Mouse (Mus musculus): ENCODE data around the gene 5730522E02Rik. TPM values are rescaled to one million over a fixed set of nuclear protein-coding genes. Genes with fewer than 3 reads are reported as not detected.
A peak's percentile ranks its signal among the peaks of the same experiment; 100 is the strongest.

5730522E02Rik gene
- polyA plus RNA-seq, 1 experiment: 0.29 TPM

DNA sequence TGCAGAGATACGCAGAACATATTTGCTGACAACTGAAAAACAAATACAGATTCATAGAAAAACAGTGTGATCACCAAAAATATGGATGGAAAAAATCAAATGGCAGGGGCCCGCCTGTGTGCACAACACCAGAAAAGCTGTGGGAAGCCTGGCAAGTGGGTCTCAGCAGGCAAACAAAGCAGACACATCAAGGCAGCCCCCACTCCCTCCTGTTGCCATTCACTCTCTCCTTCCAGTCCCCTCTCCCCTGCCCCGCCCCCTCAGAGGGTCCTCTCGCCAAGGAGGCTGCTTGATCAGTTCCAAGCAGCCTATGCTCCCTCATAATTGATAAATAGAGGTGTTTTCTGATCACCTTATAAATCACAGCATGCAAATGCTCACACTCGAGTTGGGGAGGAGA is 357.5 kb downstream of the 5730522E02Rik start:
- DNase-seq (ENCODE audit: low read depth in 1 of 2, low spot score in 2 of 2): no peak
- Histone ChIP-seq H3K27ac (ENCODE audit: insufficient read depth, low read length) (no peak overlapping the region), H3K4me1 (ENCODE audit: control insufficient read depth, insufficient read depth, insufficient read length) (peaks cover 4% of the 10 kb centered on the region; the same call in 1 of the 2 replicates), H3K36me3 (ENCODE audit: control insufficient read depth, insufficient read depth, low read length) (no peaks in the 10 kb centered on the region), H3K4me3 (ENCODE audit: extremely low read depth, insufficient read depth, insufficient read length) (no peak overlapping the region), H3K27me3 (ENCODE audit: control insufficient read depth, insufficient read depth, low read length) (no peaks in the 10 kb centered on the region)
- 64% methylated on average over 5 of the region's 5 CpGs for WGBS
- no peak for TF ChIP-seq POLR2A (IDR thresholded peaks at IDR 0.05; ENCODE audit: low read depth, low read length)
- no peak for TF ChIP-seq CTCF (IDR thresholded peaks at IDR 0.05; ENCODE audit: extremely low read depth, insufficient read depth, insufficient read length, insufficient replicate concordance)

GRCm38 (mm10) chr11:25848824-25849644 is 361.5 kb downstream of the 5730522E02Rik start:
- Histone ChIP-seq H3K4me3 (ENCODE audit: extremely low read depth, insufficient read depth, insufficient read length) (no peak overlapping the region), H3K27ac (ENCODE audit: insufficient read depth, low read length) (no peak overlapping the region), H3K36me3 (ENCODE audit: control insufficient read depth, insufficient read depth, low read length) (no peaks in the 10 kb centered on the region), H3K4me1 (ENCODE audit: control insufficient read depth, insufficient read depth, insufficient read length) (peaks cover 4% of the 10 kb centered on the region; the same call in 1 of the 2 replicates), H3K27me3 (ENCODE audit: control insufficient read depth, insufficient read depth, low read length) (no peaks in the 10 kb centered on the region)
- peak; percentile 21 to 30 for DNase-seq (ENCODE audit: low read depth in 1 of 2, low spot score in 2 of 2)
- TF ChIP-seq POLR2A (IDR thresholded peaks at IDR 0.05; ENCODE audit: low read depth, low read length): no peak
- no peak for TF ChIP-seq CTCF (IDR thresholded peaks at IDR 0.05; ENCODE audit: extremely low read depth, insufficient read depth, insufficient read length, insufficient replicate concordance)
- WGBS: 46% methylated on average over 14 of the region's 14 CpGs

DNA sequence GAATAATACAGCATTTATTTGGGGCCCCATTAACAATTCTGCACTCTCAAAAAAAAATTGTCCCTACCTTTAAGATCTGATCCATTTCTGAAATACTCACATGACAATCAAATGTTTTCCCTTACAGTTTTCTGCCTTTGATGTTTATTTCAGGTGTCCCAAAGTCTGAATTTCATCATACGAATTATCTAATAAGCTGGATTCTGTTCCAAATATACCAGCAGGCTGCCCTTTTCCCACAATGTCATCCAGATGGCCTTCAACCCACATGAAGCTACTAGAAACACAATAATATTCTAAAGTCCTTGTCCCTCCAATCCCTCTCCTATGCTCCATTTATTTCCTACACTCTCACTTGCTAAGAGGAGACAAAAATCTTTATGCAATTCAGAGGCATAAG is 372.1 kb downstream of the 5730522E02Rik start:
- Histone ChIP-seq H3K36me3 (ENCODE audit: control insufficient read depth, insufficient read depth, low read length) (no peaks in the 10 kb centered on the region), H3K27ac (ENCODE audit: insufficient read depth, low read length) (no peak overlapping the region), H3K27me3 (ENCODE audit: control insufficient read depth, insufficient read depth, low read length) (no peaks in the 10 kb centered on the region), H3K4me1 (ENCODE audit: control insufficient read depth, insufficient read depth, insufficient read length) (no peaks in the 10 kb centered on the region), H3K4me3 (ENCODE audit: extremely low read depth, insufficient read depth, insufficient read length) (no peak overlapping the region)
- TF ChIP-seq CTCF (IDR thresholded peaks at IDR 0.05; ENCODE audit: extremely low read depth, insufficient read depth, insufficient read length, insufficient replicate concordance) (no peak), POLR2A (IDR thresholded peaks at IDR 0.05; ENCODE audit: low read depth, low read length) (no peak)
- DNase-seq (ENCODE audit: low read depth in 1 of 2, low spot score in 2 of 2): no peak
- WGBS: 90% methylated on average over 1 of the region's 1 CpGs

DNA sequence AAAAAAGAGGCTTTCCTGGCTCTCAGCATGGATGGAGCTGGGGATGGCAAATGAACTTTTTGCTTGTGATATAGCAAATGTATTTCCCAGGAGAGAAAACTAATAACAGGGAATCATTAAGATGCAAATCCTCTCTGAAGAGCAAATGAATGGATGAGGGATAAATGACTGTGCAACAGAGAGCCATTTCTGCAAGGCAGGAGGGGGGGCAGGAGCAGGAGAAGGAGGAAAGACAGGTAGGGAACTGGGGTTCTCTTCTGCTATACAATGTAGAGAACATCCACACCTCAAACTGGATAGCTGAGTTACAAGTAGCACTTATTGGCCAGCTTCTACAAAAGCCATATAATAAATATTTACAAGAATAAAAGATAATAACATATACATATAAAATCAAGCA is 390.8 kb downstream of the 5730522E02Rik start:
- Histone ChIP-seq H3K36me3 (ENCODE audit: control insufficient read depth, insufficient read depth, low read length) (no peaks in the 10 kb centered on the region), H3K27me3 (ENCODE audit: control insufficient read depth, insufficient read depth, low read length) (no peaks in the 10 kb centered on the region), H3K4me3 (ENCODE audit: extremely low read depth, insufficient read depth, insufficient read length) (no peak overlapping the region), H3K27ac (ENCODE audit: insufficient read depth, low read length) (no peak overlapping the region), H3K4me1 (ENCODE audit: control insufficient read depth, insufficient read depth, insufficient read length) (no peaks in the 10 kb centered on the region)
- TF ChIP-seq CTCF (IDR thresholded peaks at IDR 0.05; ENCODE audit: extremely low read depth, insufficient read depth, insufficient read length, insufficient replicate concordance): no peak
- no peak for TF ChIP-seq POLR2A (IDR thresholded peaks at IDR 0.05; ENCODE audit: low read depth, low read length)
- no peak for DNase-seq (ENCODE audit: low read depth in 1 of 2, low spot score in 2 of 2)

- TF ChIP-seq CTCF (IDR thresholded peaks at IDR 0.05; ENCODE audit: extremely low read depth, insufficient read depth, insufficient read length, insufficient replicate concordance): no peak
- Histone ChIP-seq H3K4me1 (ENCODE audit: control insufficient read depth, insufficient read depth, insufficient read length) (no peaks in the 10 kb centered on the region), H3K36me3 (ENCODE audit: control insufficient read depth, insufficient read depth, low read length) (no peaks in the 10 kb centered on the region), H3K27me3 (ENCODE audit: control insufficient read depth, insufficient read depth, low read length) (no peaks in the 10 kb centered on the region), H3K27ac (ENCODE audit: insufficient read depth, low read length) (no peak overlapping the region), H3K4me3 (ENCODE audit: extremely low read depth, insufficient read depth, insufficient read length) (no peak overlapping the region)
- DNase-seq (ENCODE audit: low read depth in 1 of 2, low spot score in 2 of 2): no peak
- WGBS: 89% methylated on average over 2 of the region's 2 CpGs
These were observed 397.1 kb downstream of the 5730522E02Rik start for GRCm38 (mm10) chr11:25813446-25813845.

DNA sequence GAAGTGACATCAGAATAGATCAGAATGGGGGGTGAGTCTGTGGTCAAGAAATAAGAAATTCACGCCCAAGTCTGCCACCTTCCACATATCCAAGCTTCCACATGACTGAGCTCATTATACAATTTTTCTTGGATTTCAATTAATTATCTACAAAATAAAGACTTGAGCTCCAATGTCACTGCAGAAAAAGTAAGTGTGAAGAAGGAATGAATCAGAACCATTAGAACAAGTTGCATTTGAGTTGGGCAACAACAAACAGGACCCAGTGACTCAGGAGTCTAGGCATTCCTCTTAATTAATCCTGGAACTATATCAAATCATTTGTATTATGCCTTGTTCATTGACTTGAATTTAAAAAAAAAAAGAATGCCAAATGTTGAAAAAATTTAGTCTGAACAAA is 422.9 kb downstream of the 5730522E02Rik start:
- no peaks in the 10 kb centered on the region for H3K27me3 ChIP-seq (ENCODE audit: control insufficient read depth, insufficient read depth, low read length)
- no peak for TF ChIP-seq POLR2A (IDR thresholded peaks at IDR 0.05; ENCODE audit: low read depth, low read length)
- no peak for TF ChIP-seq CTCF (IDR thresholded peaks at IDR 0.05; ENCODE audit: extremely low read depth, insufficient read depth, insufficient read length, insufficient replicate concordance)
- H3K36me3 ChIP-seq (ENCODE audit: control insufficient read depth, insufficient read depth, low read length): no peaks in the 10 kb centered on the region
- 85% methylated on average over 1 of the region's 1 CpGs for WGBS
- H3K4me3 ChIP-seq (ENCODE audit: extremely low read depth, insufficient read depth, insufficient read length): no peak overlapping the region
- no peak overlapping the region for H3K27ac ChIP-seq (ENCODE audit: insufficient read depth, low read length)
- H3K4me1 ChIP-seq (ENCODE audit: control insufficient read depth, insufficient read depth, insufficient read length): no peaks in the 10 kb centered on the region
- no peak for DNase-seq (ENCODE audit: low read depth in 1 of 2, low spot score in 2 of 2)

DNA sequence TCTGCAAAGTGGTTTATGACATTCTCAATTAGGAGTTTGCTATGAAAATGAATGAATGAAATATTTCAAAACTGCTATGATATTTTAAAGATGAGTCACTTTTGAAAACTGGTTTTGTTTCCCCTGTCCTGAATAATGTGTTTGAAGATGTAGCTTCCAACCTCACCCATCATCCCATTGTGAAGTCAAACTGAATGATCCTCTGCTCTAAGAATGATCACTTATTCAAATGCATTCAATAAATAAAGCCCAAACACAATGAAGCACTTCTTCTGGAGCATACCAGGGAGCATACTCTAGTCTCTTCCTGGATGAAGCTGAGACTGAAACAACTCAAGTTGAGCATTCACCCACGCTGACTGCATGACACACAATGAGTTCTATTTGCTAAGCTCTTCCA is 438.3 kb downstream of the 5730522E02Rik start:
- Histone ChIP-seq H3K27ac (ENCODE audit: insufficient read depth, low read length) (no peak overlapping the region), H3K4me1 (ENCODE audit: control insufficient read depth, insufficient read depth, insufficient read length) (no peaks in the 10 kb centered on the region), H3K27me3 (ENCODE audit: control insufficient read depth, insufficient read depth, low read length) (no peaks in the 10 kb centered on the region), H3K4me3 (ENCODE audit: extremely low read depth, insufficient read depth, insufficient read length) (no peak overlapping the region), H3K36me3 (ENCODE audit: control insufficient read depth, insufficient read depth, low read length) (no peaks in the 10 kb centered on the region)
- 85% methylated on average over 1 of the region's 1 CpGs for WGBS
- no peak for DNase-seq (ENCODE audit: low read depth in 1 of 2, low spot score in 2 of 2)
- TF ChIP-seq POLR2A (IDR thresholded peaks at IDR 0.05; ENCODE audit: low read depth, low read length) (no peak), CTCF (IDR thresholded peaks at IDR 0.05; ENCODE audit: extremely low read depth, insufficient read depth, insufficient read length, insufficient replicate concordance) (no peak)
